Mouse (Mus musculus) lung, adult 2 months (tissue): ENCODE results near the gene Gria1.

Experiments used
- CTCF ChIP-seq: fragments of 200-500 bp; IDR thresholded peaks from 2 replicates; pipeline ENCODE4 v1.5.1; 2011; ENCODE audit warnings: mild to moderate bottlenecking, low read length, control low read depth; ENCODE audit not compliant: insufficient read depth
- POLR2A ChIP-seq: fragments of 200-500 bp; IDR thresholded peaks from 2 replicates; pipeline ENCODE4 v1.6.1; 2011; ENCODE audit warnings: low read depth, mild to moderate bottlenecking, control low read depth, low read length, borderline replicate concordance; ENCODE audit errors: extremely low read depth

DNA sequence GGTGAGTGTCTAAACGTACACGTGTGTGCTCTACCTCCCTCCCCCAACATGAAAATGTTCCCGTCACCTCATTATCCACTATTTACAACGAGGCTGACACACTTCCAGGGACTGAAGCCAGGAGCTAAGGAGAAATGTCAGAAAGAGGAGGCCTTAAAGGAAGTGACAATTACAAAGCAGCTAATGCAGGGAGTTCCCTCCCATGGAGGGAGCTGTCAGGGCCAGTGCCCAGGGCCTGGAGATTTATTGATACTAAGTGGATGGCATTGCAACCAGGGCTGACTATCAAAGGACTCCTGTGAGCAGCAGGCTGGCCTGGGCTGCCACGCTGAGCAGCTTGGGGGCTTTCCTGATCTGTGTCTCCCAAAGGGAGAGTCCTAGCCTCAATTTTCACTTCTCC is 163.0 kb downstream of the Gria1 start:
- TF ChIP-seq CTCF (no peak), POLR2A (no peak)
